Mouse (Mus musculus) ES-Bruce4 (cell line): ENCODE results near the gene Ksr1. TPM values are rescaled to one million over a fixed set of nuclear protein-coding genes. Genes with fewer than 3 reads are reported as not detected.

ENCODE experiments used
- H3K27ac ChIP-seq: 2 replicates; pipeline ENCODE4 v1.5.1; 2012; ENCODE audit warnings: low read length, inconsistent platforms; ENCODE audit not compliant: insufficient read depth
- H3K27me3 ChIP-seq: 2 replicates; pipeline ENCODE4 v1.6.1; 2012; ENCODE audit warnings: mild to moderate bottlenecking, low read length, inconsistent platforms; ENCODE audit not compliant: control insufficient read depth, poor library complexity, insufficient read depth, severe bottlenecking
- H3K36me3 ChIP-seq: 2 replicates; pipeline ENCODE4 v1.6.1; 2012; ENCODE audit warnings: inconsistent platforms, mild to moderate bottlenecking, low read length, moderate library complexity; ENCODE audit not compliant: control insufficient read depth, poor library complexity, insufficient read depth, severe bottlenecking
- H3K4me1 ChIP-seq: one replicate; pipeline ENCODE4 v1.8.1; 2011; ENCODE audit warnings: low read length; ENCODE audit not compliant: control insufficient read depth, insufficient read depth
- H3K4me3 ChIP-seq: 2 replicates; pipeline ENCODE4 v1.5.1; 2011; ENCODE audit warnings: low read depth, mild to moderate bottlenecking, low read length
- H3K9ac ChIP-seq: 2 replicates; pipeline ENCODE4 v1.6.1; 2012; ENCODE audit warnings: low read depth, mild to moderate bottlenecking, inconsistent platforms; ENCODE audit not compliant: poor library complexity, severe bottlenecking
- H3K9me3 ChIP-seq: replicated peaks from 2 replicates; pipeline ENCODE4 v1.6.1; 2012; ENCODE audit warnings: mild to moderate bottlenecking, low read length, inconsistent platforms; ENCODE audit not compliant: control insufficient read depth, poor library complexity, insufficient read depth, severe bottlenecking
- CTCF ChIP-seq: IDR thresholded peaks from one replicate; pipeline ENCODE4 v1.8.1; 2011; ENCODE audit warnings: low read depth, low read length
- EP300 ChIP-seq: IDR thresholded peaks from 2 replicates; pipeline ENCODE4 v1.6.1; 2011; ENCODE audit warnings: low read depth, low read length; ENCODE audit not compliant: insufficient read depth
- POLR2A ChIP-seq: IDR thresholded peaks from one replicate; pipeline ENCODE4 v1.8.1; 2011; ENCODE audit warnings: low read length; ENCODE audit not compliant: insufficient read depth
- polyA plus RNA-seq: library from polyadenylated mRNA; stranded (reverse); fragments of >200 nt; gene quantifications from 2 replicates; pipeline ENCODE4 v1.2.4, GENCODE M21; 2011; ENCODE audit warnings: low read depth; ENCODE audit not compliant: missing spikeins, insufficient read depth, insufficient read length

The Ksr1 gene
- polyA plus RNA-seq, 1 experiment = 7.7 TPM

GRCm38 (mm10) chr11:79036324-79036723 lies 109.9 kb downstream of the Ksr1 start:
- no peaks in the 10 kb centered on the region for H3K27me3 ChIP-seq
- no peak overlapping the region for H3K9ac ChIP-seq
- H3K27ac ChIP-seq = no peak overlapping the region
- no peaks in the 10 kb centered on the region for H3K4me1 ChIP-seq
- H3K36me3 ChIP-seq = no peaks in the 10 kb centered on the region
- no peaks in the 10 kb centered on the region for H3K9me3 ChIP-seq
- no peak for TF ChIP-seq EP300
- no peak for TF ChIP-seq CTCF
- no peak for TF ChIP-seq POLR2A
- H3K4me3 ChIP-seq = no peak overlapping the region

- Histone ChIP-seq H3K4me1 (no peaks in the 10 kb centered on the region), H3K9ac (no peak overlapping the region), H3K9me3 (no peaks in the 10 kb centered on the region), H3K4me3 (no peak overlapping the region), H3K36me3 (no peaks in the 10 kb centered on the region), H3K27ac (no peak overlapping the region), H3K27me3 (no peaks in the 10 kb centered on the region)
- no peak for TF ChIP-seq EP300
- no peak for TF ChIP-seq POLR2A
- no peak for TF ChIP-seq CTCF
Observed at GRCm38 (mm10) chr11:79033636-79034035, 112.6 kb downstream of the Ksr1 start.

GRCm38 (mm10) chr11:79033021-79033420 lies 113.2 kb downstream of the Ksr1 start:
- H3K27me3 ChIP-seq = no peaks in the 10 kb centered on the region
- no peaks in the 10 kb centered on the region for H3K4me1 ChIP-seq
- H3K36me3 ChIP-seq = no peaks in the 10 kb centered on the region
- TF ChIP-seq POLR2A = no peak
- no peak for TF ChIP-seq EP300
- TF ChIP-seq CTCF = no peak
- H3K9ac ChIP-seq = no peak overlapping the region
- H3K4me3 ChIP-seq = no peak overlapping the region
- no peaks in the 10 kb centered on the region for H3K9me3 ChIP-seq
- no peak overlapping the region for H3K27ac ChIP-seq

GRCm38 (mm10) chr11:79031452-79031746 lies 114.8 kb downstream of the Ksr1 start:
- no peaks in the 10 kb centered on the region for H3K9me3 ChIP-seq
- no peak overlapping the region for H3K4me3 ChIP-seq
- no peaks in the 10 kb centered on the region for H3K27me3 ChIP-seq
- no peak for TF ChIP-seq EP300
- TF ChIP-seq CTCF = no peak
- TF ChIP-seq POLR2A = no peak
- H3K4me1 ChIP-seq = no peaks in the 10 kb centered on the region
- H3K36me3 ChIP-seq = no peaks in the 10 kb centered on the region
- no peak overlapping the region for H3K27ac ChIP-seq
- no peak overlapping the region for H3K9ac ChIP-seq

GRCm38 (mm10) chr11:79030570-79031451 lies 115.4 kb downstream of the Ksr1 start:
- H3K9ac ChIP-seq = no peak overlapping the region
- no peaks in the 10 kb centered on the region for H3K36me3 ChIP-seq
- no peaks in the 10 kb centered on the region for H3K4me1 ChIP-seq
- no peaks in the 10 kb centered on the region for H3K27me3 ChIP-seq
- TF ChIP-seq POLR2A (no peak), CTCF (peak; percentile 94), EP300 (no peak)
- no peak overlapping the region for H3K4me3 ChIP-seq
- no peaks in the 10 kb centered on the region for H3K9me3 ChIP-seq
- no peak overlapping the region for H3K27ac ChIP-seq

GRCm38 (mm10) chr11:79023751-79024150 lies 122.5 kb downstream of the Ksr1 start:
- Histone ChIP-seq H3K9ac (no peak overlapping the region), H3K27me3 (no peaks in the 10 kb centered on the region), H3K4me1 (peaks cover 3% of the 10 kb centered on the region), H3K36me3 (no peaks in the 10 kb centered on the region), H3K27ac (no peak overlapping the region), H3K4me3 (no peak overlapping the region), H3K9me3 (no peaks in the 10 kb centered on the region)
- TF ChIP-seq CTCF = no peak
- no peak for TF ChIP-seq EP300
- no peak for TF ChIP-seq POLR2A
